Mouse (Mus musculus) embryonic facial prominence, embryonic 10.5 days (tissue): ENCODE measurements around the gene Socs7. TPM values are rescaled to one million over a fixed set of nuclear protein-coding genes. Genes with fewer than 3 reads are reported as not detected.

Experiments used
- DNase-seq: peaks from one replicate; pipeline ENCODE4 v3.0.0-alpha.2; 2017; ENCODE audit warnings: low spot score
- H3K27ac ChIP-seq: fragments of 300-500 bp; sonication (generic); replicated peaks from 2 replicates; pipeline ENCODE4 v1.5.1; 2016; ENCODE audit warnings: mild to moderate bottlenecking
- H3K27me3 ChIP-seq: fragments of 300-500 bp; sonication (generic); replicated peaks from 2 replicates; pipeline ENCODE4 v1.6.1; 2016; ENCODE audit warnings: low read depth, mild to moderate bottlenecking; ENCODE audit not compliant: poor library complexity, severe bottlenecking
- H3K36me3 ChIP-seq: fragments of 300-500 bp; sonication (generic); replicated peaks from 2 replicates; pipeline ENCODE4 v1.6.1; 2016; ENCODE audit warnings: mild to moderate bottlenecking, moderate library complexity
- H3K4me1 ChIP-seq: fragments of 300-500 bp; sonication (generic); 2 replicates; pipeline ENCODE4 v1.6.1; 2016
- H3K4me3 ChIP-seq: fragments of 300-500 bp; sonication (generic); 2 replicates; pipeline ENCODE4 v1.5.1; 2016; ENCODE audit warnings: mild to moderate bottlenecking, moderate library complexity
- H3K9me3 ChIP-seq: fragments of 300-500 bp; sonication (generic); 2 replicates; pipeline ENCODE4 v1.6.1; 2016; ENCODE audit warnings: mild to moderate bottlenecking
- WGBS: fragments of 180-500 bp; shearing (Covaris S2); methylation state at CpG from one replicate; pipeline ENCODE4 v1.1.7; 2016; 5-methylcytosine and 5-hydroxymethylcytosine counted together
- polyA plus RNA-seq: library from polyadenylated mRNA; unstranded; fragments of >200 nt; fragmentation: Nextera tagmentation; extraction: Ambion mirVana; gene quantifications from 2 replicates; pipeline ENCODE4 v1.2.1, GENCODE M21; 2016

Gene Socs7
- polyA plus RNA-seq, 1 experiment from 2014 or later = 3.3 TPM

GRCm38 (mm10) chr11:97432015-97432414 lies 69.7 kb downstream of the Socs7 start:
- Histone ChIP-seq H3K9me3 (no peaks in the 10 kb centered on the region), H3K27ac (no peak overlapping the region), H3K27me3 (peaks cover 9% of the 10 kb centered on the region), H3K4me3 (no peak overlapping the region), H3K36me3 (no peaks in the 10 kb centered on the region), H3K4me1 (peaks cover 68% of the 10 kb centered on the region)
- DNase-seq = peak; percentile 66
- 13% methylated on average over 3 of the region's 3 CpGs for WGBS

- H3K9me3 ChIP-seq = no peaks in the 10 kb centered on the region
- DNase-seq = no peak
- peaks cover 68% of the 10 kb centered on the region for H3K4me1 ChIP-seq
- H3K4me3 ChIP-seq = no peak overlapping the region
- WGBS = 89% methylated on average over 8 of the region's 8 CpGs
- no peaks in the 10 kb centered on the region for H3K36me3 ChIP-seq
- no peak overlapping the region for H3K27ac ChIP-seq
- peaks cover 9% of the 10 kb centered on the region for H3K27me3 ChIP-seq
Observed at GRCm38 (mm10) chr11:97432983-97433539, 70.7 kb downstream of the Socs7 start.

GRCm38 (mm10) chr11:97434121-97434520 lies 71.8 kb downstream of the Socs7 start:
- peaks cover 69% of the 10 kb centered on the region for H3K4me1 ChIP-seq
- no peaks in the 10 kb centered on the region for H3K36me3 ChIP-seq
- no peak overlapping the region for H3K27ac ChIP-seq
- no peak for DNase-seq
- H3K9me3 ChIP-seq = no peaks in the 10 kb centered on the region
- peaks cover 15% of the 10 kb centered on the region for H3K27me3 ChIP-seq
- no peak overlapping the region for H3K4me3 ChIP-seq
- 85% methylated on average over 8 of the region's 8 CpGs for WGBS

- H3K4me1 ChIP-seq = peaks cover 69% of the 10 kb centered on the region
- peak; percentile 86 for DNase-seq
- no peaks in the 10 kb centered on the region for H3K36me3 ChIP-seq
- peaks cover 16% of the 10 kb centered on the region for H3K27me3 ChIP-seq
- H3K27ac ChIP-seq = peak overlapping the region; percentile 84
- 3% methylated on average over 15 of the region's 15 CpGs for WGBS
- H3K9me3 ChIP-seq = no peaks in the 10 kb centered on the region
- H3K4me3 ChIP-seq = peak overlapping the region; percentile 60
Observed at GRCm38 (mm10) chr11:97434704-97435454, 72.5 kb downstream of the Socs7 start.

- peaks cover 80% of the 10 kb centered on the region for H3K4me1 ChIP-seq
- DNase-seq = peak; percentile 64
- H3K9me3 ChIP-seq = no peaks in the 10 kb centered on the region
- peak overlapping the region; percentile 60 for H3K4me3 ChIP-seq
- H3K27ac ChIP-seq = peak overlapping the region; percentile 84
- 42% methylated on average over 13 of the region's 13 CpGs for WGBS
- H3K36me3 ChIP-seq = no peaks in the 10 kb centered on the region
- H3K27me3 ChIP-seq = peaks cover 26% of the 10 kb centered on the region
Observed at GRCm38 (mm10) chr11:97435808-97436491, 73.6 kb downstream of the Socs7 start.

GRCm38 (mm10) chr11:97437745-97438144 lies 75.4 kb downstream of the Socs7 start:
- peaks cover 86% of the 10 kb centered on the region for H3K4me1 ChIP-seq

GRCm38 (mm10) chr11:97438868-97439267 lies 76.5 kb downstream of the Socs7 start:
- Histone ChIP-seq H3K27ac (peak overlapping the region; percentile 89), H3K4me1 (peaks cover 92% of the 10 kb centered on the region), H3K4me3 (peak overlapping the region; percentile 0; the same call in 1 of the 2 replicates), H3K27me3 (peaks cover 45% of the 10 kb centered on the region), H3K36me3 (peaks cover under 1% of the 10 kb centered on the region; the same call in 1 of the 2 replicates), H3K9me3 (no peaks in the 10 kb centered on the region)
- no peak for DNase-seq
- 36% methylated on average over 9 of the region's 9 CpGs for WGBS

More at GRCm38 (mm10) chr11:97437745-97438144, 75.4 kb downstream of the Socs7 start:
- Histone ChIP-seq H3K27ac (peak overlapping the region; percentile 89), H3K36me3 (no peaks in the 10 kb centered on the region), H3K9me3 (no peaks in the 10 kb centered on the region), H3K4me3 (peak overlapping the region; percentile 28; the same call in 1 of the 2 replicates), H3K27me3 (peaks cover 44% of the 10 kb centered on the region)
- DNase-seq = peak; percentile 81
- 6% methylated on average over 5 of the region's 5 CpGs for WGBS

GRCm38 (mm10) chr11:97439935-97440334 lies 77.6 kb downstream of the Socs7 start:
- Histone ChIP-seq H3K27me3 (peaks cover 52% of the 10 kb centered on the region), H3K4me1 (peaks cover 94% of the 10 kb centered on the region), H3K4me3 (peak overlapping the region; percentile 73), H3K9me3 (no peaks in the 10 kb centered on the region), H3K36me3 (peaks cover 11% of the 10 kb centered on the region), H3K27ac (peak overlapping the region; percentile 89)
- peak; percentile 70 for DNase-seq
- WGBS = 2% methylated on average over 37 of the region's 37 CpGs

GRCm38 (mm10) chr11:97440441-97440881 lies 78.1 kb downstream of the Socs7 start:
- Histone ChIP-seq H3K36me3 (peaks cover 16% of the 10 kb centered on the region), H3K27ac (peak overlapping the region; percentile 89), H3K4me1 (peaks cover 91% of the 10 kb centered on the region), H3K9me3 (no peaks in the 10 kb centered on the region), H3K4me3 (peak overlapping the region; percentile 73), H3K27me3 (peaks cover 52% of the 10 kb centered on the region)
- DNase-seq = peak; percentile 67
- 2% methylated on average over 34 of the region's 34 CpGs for WGBS

GRCm38 (mm10) chr11:97441036-97441657 lies 78.8 kb downstream of the Socs7 start:
- H3K4me1 ChIP-seq = peaks cover 90% of the 10 kb centered on the region
- H3K4me3 ChIP-seq = peak overlapping the region; percentile 73
- peaks cover 52% of the 10 kb centered on the region for H3K27me3 ChIP-seq
- no peaks in the 10 kb centered on the region for H3K9me3 ChIP-seq
- peak overlapping the region; percentile 89 for H3K27ac ChIP-seq
- DNase-seq = no peak
- WGBS = 59% methylated on average over 15 of the region's 15 CpGs
- peaks cover 23% of the 10 kb centered on the region for H3K36me3 ChIP-seq

GRCm38 (mm10) chr11:97441658-97442125 lies 79.3 kb downstream of the Socs7 start:
- no peaks in the 10 kb centered on the region for H3K9me3 ChIP-seq
- 7% methylated on average over 3 of the region's 3 CpGs for WGBS
- H3K4me3 ChIP-seq = peak overlapping the region; percentile 73
- H3K27me3 ChIP-seq = peaks cover 52% of the 10 kb centered on the region
- peak; percentile 52 for DNase-seq
- peaks cover 90% of the 10 kb centered on the region for H3K4me1 ChIP-seq
- H3K27ac ChIP-seq = peak overlapping the region; percentile 89
- H3K36me3 ChIP-seq = peaks cover 28% of the 10 kb centered on the region
